Mouse (Mus musculus) kidney, adult 2 months (tissue): Measurements from ENCODE around the gene Best3.

Source experiments
- CTCF ChIP-seq: fragments of 200-500 bp; conservative IDR thresholded peaks from 2 replicates; pipeline ENCODE4 v1.5.1; 2011; ENCODE audit warnings: low read depth, mild to moderate bottlenecking, control low read depth, low read length, moderate library complexity, mixed read lengths; ENCODE audit not compliant: insufficient read depth, insufficient read length
- POLR2A ChIP-seq: fragments of 200-500 bp; IDR thresholded peaks from one replicate; pipeline ENCODE4 v1.6.1; 2011; ENCODE audit warnings: low read depth, low read length, control low read depth

DNA sequence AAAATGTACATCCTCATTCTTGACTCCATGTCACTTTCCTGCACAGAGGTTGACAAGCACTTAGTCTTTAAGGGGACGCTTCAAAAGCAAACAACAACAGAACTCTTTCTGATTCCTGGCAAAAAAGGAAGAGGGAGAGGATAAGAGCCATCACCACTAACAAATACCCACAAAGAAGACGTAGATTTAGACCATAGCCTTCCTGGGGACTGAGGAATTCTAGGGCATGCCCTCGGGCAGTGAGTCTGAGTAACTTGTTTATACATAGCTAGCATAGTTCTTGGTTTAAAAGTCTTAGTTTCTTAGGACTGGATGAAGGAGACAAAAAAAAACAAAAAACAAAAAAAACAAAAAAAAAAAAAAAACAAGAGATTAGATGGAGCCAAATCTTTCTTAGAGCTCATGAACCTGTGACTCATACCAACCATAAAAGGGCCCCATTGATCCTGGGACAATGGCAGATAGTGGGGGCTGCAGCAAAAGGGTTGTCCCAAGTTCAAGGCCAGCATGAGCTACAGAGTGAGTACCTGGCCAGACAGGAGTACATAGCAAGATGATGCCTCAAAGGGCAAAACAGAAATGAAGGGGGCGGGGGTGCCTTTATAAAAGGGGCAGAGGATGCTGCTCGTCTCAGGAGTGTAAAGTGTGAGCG lies 9.6 kb downstream of the Best3 start:
- no peak for TF ChIP-seq CTCF
- no peak for TF ChIP-seq POLR2A
